8 mouse cellular contexts compared by ENCODE assay signal in the genomic region with DNA sequence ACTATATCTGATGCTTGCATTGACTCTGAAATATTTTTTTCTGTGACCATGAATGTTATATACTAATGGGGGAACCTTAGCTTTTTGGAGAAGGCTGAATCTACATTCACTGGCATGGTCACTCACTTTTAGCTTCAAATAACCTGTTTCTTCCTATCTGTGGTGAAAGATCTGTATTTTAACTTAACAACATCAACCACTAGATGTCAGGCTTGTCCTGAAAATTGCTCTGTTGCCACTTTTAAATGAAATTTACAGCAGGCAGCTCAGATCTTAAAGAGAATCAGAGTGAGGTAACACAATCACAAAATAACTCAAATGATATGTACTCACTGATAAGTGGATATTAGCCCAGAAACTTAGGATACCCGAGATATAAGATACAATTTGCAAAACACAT. TPM values are rescaled to one million over a fixed set of nuclear protein-coding genes. Genes with fewer than 3 reads are reported as not detected.
DNase-seq lines count a peak whose midpoint lies in the region; ATAC-seq and TF ChIP-seq lines count a peak whose summit lies in the region.
"Not testable (repeated sequence)": the region's sequence is repeated elsewhere in the genome, so short reads cannot be mapped to it uniquely, and the experiment has no call there.

No protein-coding gene starts in this region.

- not testable (repeated sequence) for H3K36me3 ChIP-seq in hindbrain, embryonic 14.5 days (replicated peaks; ENCODE audit: control insufficient read depth, insufficient read depth); splenic B cell, adult 2 months (ENCODE audit: control insufficient read depth, insufficient read depth, low read length, poor library complexity, severe bottlenecking)

- not testable (repeated sequence) for H3K27ac ChIP-seq in hindbrain, embryonic 14.5 days

- POLR2A ChIA-PET in Patski (lab: Charles Lee), result not testable (repeated sequence)

- peak; percentile 50 for TF ChIP-seq CTCF in Patski (IDR thresholded peaks at IDR 0.05)

- in situ Hi-C loops in Patski (cut with MboI; ENCODE audit: low pct_unique_long_range_greater_than_20kb), result not testable (repeated sequence)

- not testable (repeated sequence) for H3K4me3 ChIP-seq in hindbrain, embryonic 14.5 days (replicated peaks; ENCODE audit: low read length)

- ATAC-seq in Patski, result peak; percentile 51
- ATAC-seq in hindbrain, embryonic 14.5 days (ENCODE audit: low FRiP score), result not testable (repeated sequence)

- not testable (repeated sequence) for H3K9ac ChIP-seq in hindbrain, embryonic 14.5 days

- WGBS in hindbrain, embryonic 14.5 days, result 0% methylated on average over 1 of the region's 1 CpGs

- H3K27me3 ChIP-seq in Patski, result peaks cover 26% of the 10 kb centered on the region
- H3K27me3 ChIP-seq in hindbrain, embryonic 14.5 days (ENCODE audit: control insufficient read depth, insufficient read depth, low read length); splenic B cell, adult 2 months (ENCODE audit: control insufficient read depth, insufficient read depth, low read length, poor library complexity, severe bottlenecking): not testable (repeated sequence)

- CTCF ChIA-PET in Patski (lab: Charles Lee), result interaction anchor here (1.0 kb wide), 1 partner anchor 13 kb away, joined by 5 read pairs; no protein-coding TSS in a partner anchor

- H3K4me1 ChIP-seq in hindbrain, embryonic 14.5 days (replicated peaks; ENCODE audit: control insufficient read depth, insufficient read depth, low read length), result not testable (repeated sequence)

- DNase-seq in B cell, adult 2 months, result peak; percentile 49 to 64
- DNase-seq in Patski (ENCODE audit: low read depth, low spot score), result not testable (repeated sequence)
- DNase-seq in cerebellum, adult 9-10 months, result peak; percentile 68
- peak; percentile 44 for DNase-seq in forelimb bud, embryonic 11.5 days (ENCODE audit: low read depth, low spot score)
- peak; percentile 90 for DNase-seq in hindbrain, embryonic 14.5 days (ENCODE audit: low spot score)
- DNase-seq in left cerebral cortex, adult 11 months (ENCODE audit: low spot score), result peak; percentile 37
- peak; percentile 76 for DNase-seq in lung, postnatal 36 days
- peak; percentile 78 for DNase-seq in splenic B cell, adult 2 months (ENCODE audit: low read depth, low spot score)

- not testable (repeated sequence) for H3K9me3 ChIP-seq in hindbrain, embryonic 14.5 days (ENCODE audit: control insufficient read depth, low read length)

- H3K4me2 ChIP-seq in hindbrain, embryonic 14.5 days (replicated peaks), result not testable (repeated sequence)

RNA-seq across cellular contexts. Expression of gene Itpripl1, which starts 23.0 kb away (rescaled TPM):
- 10.0 TPM for polyA plus RNA-seq in Patski (2021)
- 9.7 and 12.4 TPM in 2 replicates for polyA plus RNA-seq in hindbrain, embryonic 14.5 days (2014; fragmentation: Nextera tagmentation; extraction: Ambion mirVana)

RNA-seq across cellular contexts. Expression of gene Ncaph, which starts 32.5 kb away (rescaled TPM):
- polyA plus RNA-seq in Patski (2021), result 30.1 TPM
- 17.8 and 20.0 TPM in 2 replicates for polyA plus RNA-seq in hindbrain, embryonic 14.5 days (2014; fragmentation: Nextera tagmentation; extraction: Ambion mirVana)

RNA-seq across cellular contexts. Expression of gene 1810024B03Rik, which starts 41.8 kb away (rescaled TPM):
- polyA plus RNA-seq in Patski (2021), result 0.76 TPM
- 1.2 TPM in 2 replicates for polyA plus RNA-seq in hindbrain, embryonic 14.5 days (2014; fragmentation: Nextera tagmentation; extraction: Ambion mirVana)

RNA-seq across cellular contexts. Expression of gene Snrnp200, which starts 41.9 kb away (rescaled TPM):
- 108 TPM for polyA plus RNA-seq in Patski (2021)
- 59.6 and 60.2 TPM in 2 replicates for polyA plus RNA-seq in hindbrain, embryonic 14.5 days (2014; fragmentation: Nextera tagmentation; extraction: Ambion mirVana)
